Mouse (Mus musculus): ENCODE measurements at regions not wholly inside any gene's neighbourhood (a gene's known extent, or its start where the extent isn't known, plus 50 kb on each side); places are given as distances from the start of the nearest gene placed in this dataset.

GRCm38 (mm10) chr13:40509290-40509689, 148.0 kb upstream of the Ofcc1 start:
- DNase-seq (ENCODE audit: low spot score in 2 of 2) = no peak

GRCm38 (mm10) chr13:40480830-40481229, 119.6 kb upstream of the Ofcc1 start:
- DNase-seq (ENCODE audit: low spot score in 2 of 2) = no peak

- DNase-seq (ENCODE audit: low spot score in 2 of 2) = no peak
These were observed 111.4 kb upstream of the Ofcc1 start for GRCm38 (mm10) chr13:40472683-40473082.

- DNase-seq (ENCODE audit: low spot score in 2 of 2) = no peak
These were observed 107.9 kb upstream of the Ofcc1 start for GRCm38 (mm10) chr13:40469162-40469561.

DNA sequence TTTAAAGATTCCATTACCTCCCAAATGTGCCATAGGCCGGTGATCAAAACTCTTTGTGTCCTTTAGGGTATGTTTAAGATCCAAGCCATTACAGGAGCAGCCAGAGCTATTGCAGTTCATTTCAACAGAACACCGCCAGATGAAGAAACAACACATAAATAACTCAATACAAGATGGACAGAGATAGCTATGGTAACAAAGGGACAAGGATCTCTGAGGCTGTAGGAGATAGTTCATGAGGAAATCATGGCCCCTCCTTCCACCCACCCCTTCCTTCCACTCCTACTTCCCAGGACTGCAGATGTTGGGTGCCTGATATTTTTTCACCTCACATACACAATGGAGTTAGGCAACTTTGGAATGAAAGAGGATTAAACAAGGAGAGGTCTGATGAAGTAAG, 92.1 kb upstream of the Ofcc1 start:
- no peak for DNase-seq (ENCODE audit: low spot score in 2 of 2)

DNA sequence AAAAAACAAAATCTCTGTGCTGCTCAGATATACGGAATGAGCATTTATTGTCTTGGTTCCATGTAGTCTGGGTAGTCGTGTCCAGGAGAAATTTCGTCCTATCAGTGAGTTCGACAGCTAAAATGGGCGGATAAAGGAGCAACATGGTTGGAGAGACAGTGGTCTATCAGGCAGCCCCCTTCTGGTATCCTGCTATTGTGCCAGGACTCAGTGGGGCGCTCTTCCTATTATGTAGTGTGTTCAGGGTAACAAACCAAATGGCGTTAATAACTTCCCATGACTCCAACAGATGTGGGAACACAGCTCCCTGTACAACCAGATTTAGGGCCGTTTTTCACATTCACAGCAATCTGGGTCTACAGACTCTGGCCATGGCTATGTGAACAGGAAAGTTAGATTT, 68.6 kb upstream of the Ofcc1 start:
- no peak for DNase-seq (ENCODE audit: low spot score in 2 of 2)

- no peak for DNase-seq (ENCODE audit: low spot score in 2 of 2)
These were observed 61.8 kb upstream of the Ofcc1 start for GRCm38 (mm10) chr13:40423051-40423450.

DNA sequence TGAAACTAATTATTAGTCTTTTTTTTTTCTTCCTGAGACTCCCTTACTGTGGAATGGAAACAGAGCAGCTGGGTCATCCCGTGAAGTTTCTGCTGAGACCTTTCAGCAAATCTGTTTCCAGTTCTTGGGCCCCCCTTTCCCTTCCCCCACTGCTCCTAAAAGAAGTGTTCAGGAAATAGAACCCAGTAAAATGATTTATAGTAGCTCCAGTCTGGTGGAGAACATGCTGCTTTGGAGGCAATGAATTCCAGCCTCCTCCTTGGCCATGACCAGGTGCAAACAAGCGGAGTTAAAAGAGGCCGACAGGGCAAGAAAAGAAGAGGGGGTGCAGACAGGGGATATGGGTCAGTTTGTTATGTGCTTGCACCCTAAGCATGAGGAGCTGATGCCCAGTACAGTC, 56.6 kb upstream of the Ofcc1 start:
- DNase-seq (ENCODE audit: low spot score in 2 of 2) = no peak

- DNase-seq (ENCODE audit: low spot score in 2 of 2) = no peak
These were observed 51.8 kb upstream of the Ofcc1 start for GRCm38 (mm10) chr13:40413074-40413473.
